Mouse (Mus musculus) MEL (cell line): ENCODE data around the gene Sap25.

Experiments
- CHD2 ChIP-seq: IDR thresholded peaks from 2 replicates; pipeline ENCODE4 v1.6.1; 2011; ENCODE audit warnings: low read length, improper control_type of control experiment
- CTCF ChIP-seq, 3 experiments: IDR thresholded peaks in 2 of 3; conservative IDR thresholded peaks in 1 of 3; 2 replicates each; pipeline ENCODE4 v1.5.1; 2011 to 2012; ENCODE audit warnings: low read length in 3 of 3, low read depth in 2 of 3, mild to moderate bottlenecking in 2 of 3, improper control_type of control experiment in 1 of 3, inconsistent platforms in 1 of 3, mixed read lengths in 1 of 3, moderate library complexity in 1 of 3; ENCODE audit not compliant: control insufficient read depth in 1 of 3, insufficient read depth in 1 of 3, poor library complexity in 1 of 3, severe bottlenecking in 1 of 3
- ELF1 ChIP-seq: IDR thresholded peaks from 2 replicates; pipeline ENCODE4 v1.6.1; 2014; ENCODE audit warnings: low read depth, mild to moderate bottlenecking, inconsistent platforms, low read length, improper control_type of control experiment, moderate library complexity
- EP300 ChIP-seq, 2 experiments: IDR thresholded peaks; 2 replicates each; pipeline ENCODE4 v1.6.1; 2011; ENCODE audit warnings: improper control_type of control experiment in 2 of 2, low read length in 2 of 2, low read depth in 1 of 2, mild to moderate bottlenecking in 1 of 2
- GATA1 ChIP-seq: IDR thresholded peaks from 2 replicates; pipeline ENCODE4 v1.6.1; 2011; ENCODE audit warnings: low read depth, low read length, improper control_type of control experiment
- HCFC1 ChIP-seq: IDR thresholded peaks from 2 replicates; pipeline ENCODE4 v1.6.1; 2012; ENCODE audit warnings: low read depth, mild to moderate bottlenecking, inconsistent platforms, low read length, improper control_type of control experiment, moderate library complexity
- KAT2A ChIP-seq: conservative IDR thresholded peaks from 2 replicates; pipeline ENCODE4 v1.6.1; 2012; ENCODE audit warnings: low read depth, low read length, improper control_type of control experiment, inconsistent platforms
- MAX ChIP-seq: IDR thresholded peaks from 2 replicates; pipeline ENCODE4 v1.6.1; 2011; ENCODE audit warnings: low read length, improper control_type of control experiment
- MYB ChIP-seq: IDR thresholded peaks from 2 replicates; pipeline ENCODE4 v1.6.1; 2011; ENCODE audit warnings: mild to moderate bottlenecking, low read depth, low read length, improper control_type of control experiment
- POLR2A ChIP-seq, 2 experiments: IDR thresholded peaks; 2 replicates each; pipeline ENCODE4 v1.6.1; 2011 to 2012; ENCODE audit warnings: low read length in 2 of 2, mild to moderate bottlenecking in 2 of 2, control low read depth in 1 of 2, improper control_type of control experiment in 1 of 2, low read depth in 1 of 2, moderate library complexity in 1 of 2; ENCODE audit not compliant: control insufficient read depth in 1 of 2, insufficient read depth in 1 of 2, poor library complexity in 1 of 2
- POLR2AphosphoS5 ChIP-seq: IDR thresholded peaks from 2 replicates; pipeline ENCODE4 v1.6.1; 2012; ENCODE audit warnings: low read depth, borderline replicate concordance, mild to moderate bottlenecking, inconsistent platforms, low read length, moderate library complexity, mixed read lengths
- TCF12 ChIP-seq: IDR thresholded peaks from 2 replicates; pipeline ENCODE4 v1.6.1; 2014; ENCODE audit warnings: low read depth, mild to moderate bottlenecking, inconsistent platforms, low read length, improper control_type of control experiment, moderate library complexity
- USF2 ChIP-seq, 2 experiments: IDR thresholded peaks; 2 replicates each; pipeline ENCODE4 v1.6.1; 2011 to 2012; ENCODE audit warnings: improper control_type of control experiment in 2 of 2, low read length in 2 of 2, borderline replicate concordance in 1 of 2, inconsistent platforms in 1 of 2, low read depth in 1 of 2, mild to moderate bottlenecking in 1 of 2; ENCODE audit not compliant: insufficient read depth in 1 of 2
- ZKSCAN1 ChIP-seq: IDR thresholded peaks from 2 replicates; pipeline ENCODE4 v1.6.1; 2012; ENCODE audit warnings: low read depth, mild to moderate bottlenecking, inconsistent platforms, low read length, improper control_type of control experiment, moderate library complexity

DNA sequence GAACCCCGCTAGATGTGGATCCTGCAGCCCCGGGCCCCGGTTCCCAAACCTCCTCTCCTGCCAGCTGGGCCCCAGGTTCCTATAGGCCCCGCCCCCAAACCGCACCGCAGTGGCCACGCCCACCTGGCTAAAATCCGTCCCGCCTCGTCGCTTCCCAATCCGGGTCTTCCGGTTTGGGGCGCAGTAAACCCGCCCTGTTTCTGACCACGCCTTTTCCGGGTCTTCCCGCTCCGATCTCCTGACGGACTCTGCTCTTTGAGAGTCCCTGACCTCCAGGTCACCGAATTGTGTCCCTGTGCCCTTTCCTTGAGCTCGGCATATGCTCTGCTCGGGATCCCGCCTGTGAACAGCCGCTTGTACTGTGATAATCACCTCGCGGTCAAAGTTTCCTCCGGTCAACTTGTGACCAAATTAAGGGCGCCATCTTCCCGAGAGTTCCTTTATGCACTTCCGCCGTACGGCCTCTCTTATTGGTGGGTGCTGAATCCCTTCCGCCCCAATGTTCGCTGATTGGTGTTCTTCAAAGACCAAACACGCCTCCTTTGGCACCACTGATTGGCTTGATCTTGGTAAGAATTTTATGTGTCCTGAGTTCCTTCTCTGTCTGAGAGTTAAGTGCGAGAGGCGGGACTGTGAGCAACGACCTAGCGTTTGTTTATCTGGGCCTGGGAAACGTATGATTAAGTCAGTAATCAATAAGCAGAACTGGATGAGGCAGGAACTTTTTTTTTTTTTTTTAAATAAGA is 40.3 kb upstream of the Sap25 start, which contains the start of gene Mospd3:
- TF ChIP-seq ELF1 (peak; percentile 95), POLR2AphosphoS5 (no peak), GATA1 (peak; percentile 49; the same call in 1 of the 2 replicates), CTCF (IDR thresholded peaks at IDR 0.05 in 2 of 3, conservative IDR thresholded peaks at IDR 0.05 in 1 of 3; ENCODE audit: control insufficient read depth in 1 of 3, insufficient read depth in 1 of 3, low read depth in 2 of 3, low read length in 3 of 3, poor library complexity in 1 of 3, severe bottlenecking in 1 of 3) (no peak), TCF12 (peak; percentile 44; the same call in 1 of the 2 replicates), MAX (no peak), POLR2A (IDR thresholded peaks at IDR 0.05; ENCODE audit: control insufficient read depth in 1 of 2, insufficient read depth in 1 of 2, low read depth in 1 of 2, low read length in 2 of 2, poor library complexity in 1 of 2) (peak; percentile 80 to 87), KAT2A (peak; percentile 86), HCFC1 (peak; percentile 93), ZKSCAN1 (no peak), EP300 (IDR thresholded peaks at IDR 0.05; ENCODE audit: low read depth in 1 of 2, low read length in 2 of 2) (no peak), MYB (no peak), USF2 (IDR thresholded peaks at IDR 0.05; ENCODE audit: borderline replicate concordance in 1 of 2, insufficient read depth in 1 of 2, low read depth in 1 of 2, low read length in 2 of 2) (no peak), CHD2 (peak; percentile 90)
